Mouse (Mus musculus) hindbrain, embryonic 13.5 days (tissue): ENCODE measurements at regions not wholly inside any gene's neighbourhood (a gene's known extent, or its start where the extent isn't known, plus 50 kb on each side); places are given as distances from the start of the nearest gene placed in this dataset.

Experiments
- ATAC-seq: fragments of 200-750 bp; cut with Nextera tagmentation; 2 replicates; pipeline ENCODE4 v1.8.0; 2017; ENCODE audit warnings: moderate TSS enrichment; ENCODE audit not compliant: low FRiP score
- H3K27ac ChIP-seq: fragments of 300-500 bp; sonication (generic); 2 replicates; pipeline ENCODE4 v1.5.1; 2015; ENCODE audit warnings: inconsistent platforms, mild to moderate bottlenecking, moderate library complexity
- H3K27me3 ChIP-seq: fragments of 300-500 bp; sonication (generic); 2 replicates; pipeline ENCODE4 v1.6.1; 2015; ENCODE audit warnings: mild to moderate bottlenecking, inconsistent platforms
- H3K36me3 ChIP-seq: fragments of 300-500 bp; sonication (generic); 2 replicates; pipeline ENCODE4 v1.6.1; 2015; ENCODE audit warnings: mild to moderate bottlenecking, inconsistent platforms
- H3K4me1 ChIP-seq: fragments of 300-500 bp; sonication (generic); replicated peaks from 2 replicates; pipeline ENCODE4 v1.6.1; 2015; ENCODE audit warnings: inconsistent platforms
- H3K4me2 ChIP-seq: fragments of 300-500 bp; sonication (generic); 2 replicates; pipeline ENCODE4 v1.6.1; 2015; ENCODE audit warnings: inconsistent platforms, mild to moderate bottlenecking, moderate library complexity
- H3K4me3 ChIP-seq: fragments of 300-500 bp; sonication (generic); 2 replicates; pipeline ENCODE4 v1.5.1; 2015; ENCODE audit warnings: mild to moderate bottlenecking, inconsistent platforms
- H3K9ac ChIP-seq: fragments of 300-500 bp; sonication (generic); 2 replicates; pipeline ENCODE4 v1.6.1; 2015; ENCODE audit warnings: mild to moderate bottlenecking, inconsistent platforms
- H3K9me3 ChIP-seq: fragments of 300-500 bp; sonication (generic); 2 replicates; pipeline ENCODE4 v1.6.1; 2016; ENCODE audit warnings: inconsistent platforms
- WGBS: fragments of 180-500 bp; shearing (Covaris S2); methylation state at CpG from one replicate; pipeline ENCODE4 v1.1.7; 2015; 5-methylcytosine and 5-hydroxymethylcytosine counted together

DNA sequence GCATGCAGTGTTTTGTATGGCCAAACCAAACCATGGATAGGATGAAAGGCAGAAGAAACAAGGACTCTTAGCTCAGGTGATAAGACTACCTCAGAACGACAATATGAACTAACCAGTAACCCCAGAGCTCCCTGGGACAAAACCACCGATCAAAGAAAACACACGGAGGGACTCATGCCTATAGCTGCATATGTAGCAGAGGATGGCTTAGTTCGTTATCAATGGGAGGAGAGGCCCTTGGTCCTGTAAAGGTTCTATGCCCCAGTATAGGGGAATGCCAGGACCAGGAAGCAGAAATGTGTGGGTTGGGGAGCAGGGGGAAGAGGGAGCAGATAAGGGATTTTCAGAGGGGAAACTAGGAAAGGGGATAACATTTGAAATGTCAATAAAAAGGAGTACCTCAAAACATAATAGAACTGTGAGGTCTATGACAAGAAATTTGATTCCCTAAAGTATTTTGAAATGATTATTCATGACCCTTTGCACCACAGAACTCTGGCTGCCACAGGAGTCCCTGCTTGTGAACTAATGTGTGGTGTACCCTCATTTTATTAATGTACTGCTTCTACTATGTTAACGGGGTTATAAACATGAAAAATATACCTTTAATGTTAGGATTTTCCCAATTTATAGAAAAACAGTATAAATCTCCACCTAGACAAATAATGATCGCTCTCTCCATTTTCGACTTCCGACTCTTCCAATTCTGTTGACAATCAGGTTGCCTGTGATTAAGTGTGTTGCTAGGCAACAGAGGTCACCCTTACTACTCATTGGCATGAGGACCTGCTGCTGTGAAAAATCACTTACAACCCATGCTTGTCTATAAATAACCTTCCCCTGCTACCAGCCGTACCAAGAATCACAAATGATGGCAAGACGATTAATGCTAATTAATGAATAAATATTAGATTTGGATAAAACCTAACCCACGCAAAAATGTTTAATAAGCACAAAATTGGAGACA lies 833.0 kb downstream of the Rfpl4b start:
- no peaks in the 10 kb centered on the region for H3K9me3 ChIP-seq
- H3K4me3 ChIP-seq, result no peak overlapping the region
- peak; percentile 66; the same call in 1 of the 2 replicates for ATAC-seq
- 0 out of 2 replicates have a peak overlapping the region, but pooled peaks have one; percentile 19 for H3K4me2 ChIP-seq
- no peak overlapping the region for H3K27ac ChIP-seq
- H3K36me3 ChIP-seq, result no peaks in the 10 kb centered on the region
- H3K4me1 ChIP-seq, result peaks cover 5% of the 10 kb centered on the region; the same call in 1 of the 2 replicates
- no peaks in the 10 kb centered on the region for H3K27me3 ChIP-seq
- WGBS, result 44% methylated on average over 11 of the region's 11 CpGs
- H3K9ac ChIP-seq, result no peak overlapping the region

DNA sequence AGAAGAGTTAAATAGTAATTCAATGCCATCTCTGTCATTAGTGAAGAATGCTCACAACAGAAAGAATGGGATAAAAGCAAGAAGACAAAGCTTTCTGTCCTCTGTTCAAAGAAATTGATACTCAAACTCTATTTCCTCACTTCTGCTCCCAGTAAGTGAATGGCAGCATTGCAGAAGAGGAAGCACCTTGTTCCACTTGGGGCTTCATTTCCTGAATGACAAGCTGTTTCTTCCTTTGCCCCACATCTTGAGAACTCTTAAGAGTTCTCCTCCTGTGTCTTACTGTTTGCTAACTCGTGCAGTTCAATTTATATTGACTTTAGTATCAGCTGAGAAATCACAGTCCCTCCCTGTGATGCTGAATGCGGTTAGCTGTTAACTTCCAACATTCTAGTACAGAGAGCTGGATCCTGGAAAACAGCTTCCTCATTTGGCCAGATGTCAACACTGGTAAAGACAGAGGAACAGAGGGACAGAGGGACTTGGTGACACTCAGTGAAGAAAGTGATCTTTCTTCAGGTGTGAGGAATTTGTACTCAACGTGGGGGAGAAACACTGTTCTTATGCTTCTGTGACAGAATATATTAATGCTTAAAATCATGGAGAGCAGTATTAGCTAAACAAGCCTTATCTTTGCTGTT lies 840.3 kb upstream of the Marcks start:
- Histone ChIP-seq H3K4me3 (no peak overlapping the region), H3K36me3 (no peaks in the 10 kb centered on the region), H3K9me3 (no peaks in the 10 kb centered on the region), H3K4me1 (no peaks in the 10 kb centered on the region), H3K9ac (no peak overlapping the region), H3K27me3 (no peaks in the 10 kb centered on the region), H3K4me2 (no peak overlapping the region), H3K27ac (no peak overlapping the region)
- no peak for ATAC-seq
- 76% methylated on average over 3 of the region's 3 CpGs for WGBS

DNA sequence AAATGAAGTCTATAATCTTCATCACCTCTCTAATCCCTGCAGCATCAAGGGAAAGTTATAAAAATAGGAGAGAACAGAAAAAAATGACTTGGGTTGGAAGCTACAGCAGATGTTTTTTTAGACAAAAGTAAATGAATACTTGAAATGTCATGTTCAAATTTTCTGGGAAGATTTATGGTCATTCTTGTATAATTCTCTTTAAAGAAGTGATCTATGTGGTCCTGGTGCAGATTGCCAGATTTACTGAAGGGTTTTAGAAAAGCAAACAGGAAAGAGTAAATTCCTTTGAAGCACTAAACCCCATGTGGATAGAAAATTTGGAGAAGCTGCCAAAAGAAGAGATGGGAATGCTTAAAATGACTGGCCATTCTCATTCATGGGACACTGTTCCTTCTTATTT lies 821.3 kb upstream of the Marcks start:
- H3K4me1 ChIP-seq, result no peaks in the 10 kb centered on the region
- no peak overlapping the region for H3K27ac ChIP-seq
- no peaks in the 10 kb centered on the region for H3K36me3 ChIP-seq
- no peak overlapping the region for H3K9ac ChIP-seq
- no peaks in the 10 kb centered on the region for H3K9me3 ChIP-seq
- H3K27me3 ChIP-seq, result no peaks in the 10 kb centered on the region
- H3K4me3 ChIP-seq, result no peak overlapping the region
- no peak for ATAC-seq
- H3K4me2 ChIP-seq, result no peak overlapping the region

DNA sequence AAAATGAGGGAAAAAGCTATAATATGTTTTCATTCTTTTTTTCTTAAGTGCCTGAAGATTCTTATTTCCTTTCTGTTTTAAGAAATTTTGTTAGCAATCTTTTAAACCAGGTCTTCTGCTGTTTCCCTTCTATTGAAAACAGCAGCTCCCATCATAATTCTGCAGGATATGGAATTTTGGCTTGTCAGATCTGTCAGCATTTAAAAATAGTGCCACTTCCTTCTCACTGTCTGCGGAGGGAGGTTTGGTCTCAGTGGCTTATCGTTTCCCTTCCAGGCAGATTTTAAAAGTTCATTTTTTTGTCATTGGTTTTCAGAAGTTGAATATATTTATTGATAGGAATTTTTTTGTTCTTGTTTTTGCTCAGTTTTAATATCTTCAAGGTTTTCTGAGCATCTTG lies 776.1 kb upstream of the Marcks start:
- no peaks in the 10 kb centered on the region for H3K4me1 ChIP-seq
- H3K4me2 ChIP-seq, result no peak overlapping the region
- H3K9ac ChIP-seq, result no peak overlapping the region
- no peak for ATAC-seq
- no peak overlapping the region for H3K27ac ChIP-seq
- no peak overlapping the region for H3K4me3 ChIP-seq
- H3K9me3 ChIP-seq, result no peaks in the 10 kb centered on the region
- H3K36me3 ChIP-seq, result no peaks in the 10 kb centered on the region
- no peaks in the 10 kb centered on the region for H3K27me3 ChIP-seq
- WGBS, result 92% methylated on average over 2 of the region's 2 CpGs

DNA sequence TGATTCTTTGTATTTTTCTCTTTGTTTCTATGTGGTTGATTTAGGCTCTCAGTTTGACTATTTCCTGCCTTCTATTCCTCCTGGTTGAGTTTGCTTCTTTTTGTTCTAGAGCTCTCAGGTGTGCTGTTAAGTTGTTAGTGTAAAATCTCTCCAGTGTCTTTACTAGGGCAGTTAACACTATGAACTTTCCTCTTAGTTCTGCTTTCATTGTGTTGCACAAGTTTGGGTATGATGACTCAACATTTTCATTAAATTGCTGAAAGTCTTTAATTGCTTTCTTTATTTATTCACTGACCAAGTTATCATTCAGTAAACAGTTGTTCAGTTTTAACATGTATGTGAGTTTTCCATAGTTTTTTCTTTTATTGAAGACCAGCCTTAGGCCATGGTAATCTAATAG lies 772.9 kb upstream of the Marcks start:
- no peaks in the 10 kb centered on the region for H3K36me3 ChIP-seq
- H3K4me1 ChIP-seq, result no peaks in the 10 kb centered on the region
- no peak overlapping the region for H3K27ac ChIP-seq
- no peak for ATAC-seq
- no peak overlapping the region for H3K4me2 ChIP-seq
- no peaks in the 10 kb centered on the region for H3K27me3 ChIP-seq
- no peak overlapping the region for H3K4me3 ChIP-seq
- H3K9ac ChIP-seq, result no peak overlapping the region
- no peaks in the 10 kb centered on the region; the same call in 1 of the 2 replicates for H3K9me3 ChIP-seq

DNA sequence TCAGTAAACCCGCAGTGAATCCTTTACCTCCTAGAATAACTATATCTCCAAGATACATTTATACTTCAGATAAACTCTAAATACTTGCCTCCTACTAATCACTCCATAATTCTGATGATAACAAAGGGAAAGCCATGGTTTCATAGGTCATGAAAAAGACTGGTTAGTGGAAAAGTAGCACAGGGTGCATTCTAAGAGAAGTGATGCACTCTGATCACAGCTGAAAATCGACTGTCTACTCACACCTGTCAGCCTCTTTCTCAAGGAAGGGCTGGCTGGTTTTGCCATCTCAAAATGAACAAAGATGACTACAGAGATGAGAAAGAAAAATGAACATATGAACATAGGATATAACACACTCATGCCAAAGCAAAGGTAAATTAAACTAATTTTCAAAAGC lies 769.6 kb upstream of the Marcks start:
- no peak for ATAC-seq
- WGBS, result 78% methylated on average over 2 of the region's 2 CpGs

DNA sequence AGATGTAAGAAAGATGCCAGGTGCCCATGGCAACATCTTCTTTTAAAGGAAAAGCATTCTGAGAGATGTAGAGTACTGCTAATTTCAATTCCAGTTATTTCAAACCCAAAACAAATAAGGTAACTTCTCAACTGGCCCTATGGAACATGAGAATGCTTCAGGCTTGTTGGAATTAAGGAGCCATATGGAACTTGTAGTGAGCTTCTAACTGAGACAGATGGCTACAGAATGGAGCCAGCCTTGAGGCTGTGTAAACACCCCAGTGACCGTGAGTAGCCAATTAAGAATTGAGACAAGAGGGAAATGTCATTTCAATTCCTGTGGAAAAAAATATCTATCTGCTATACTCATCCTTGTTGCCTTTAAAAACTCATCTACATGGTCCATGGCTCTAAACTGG lies 769.0 kb upstream of the Marcks start:
- H3K27ac ChIP-seq, result no peak overlapping the region
- H3K4me1 ChIP-seq, result no peaks in the 10 kb centered on the region
- no peak overlapping the region for H3K4me2 ChIP-seq
- H3K9me3 ChIP-seq, result no peaks in the 10 kb centered on the region; the same call in 1 of the 2 replicates
- 19% methylated on average over 1 of the region's 1 CpGs for WGBS
- H3K4me3 ChIP-seq, result no peak overlapping the region
- H3K9ac ChIP-seq, result no peak overlapping the region
- H3K27me3 ChIP-seq, result no peaks in the 10 kb centered on the region
- ATAC-seq, result peak; percentile 63; the same call in 1 of the 2 replicates
- H3K36me3 ChIP-seq, result no peaks in the 10 kb centered on the region

More for the DNA sequence above, 769.6 kb upstream of the Marcks start:
- H3K27me3 ChIP-seq, result no peaks in the 10 kb centered on the region
- H3K4me2 ChIP-seq, result no peak overlapping the region
- no peak overlapping the region for H3K9ac ChIP-seq
- H3K4me1 ChIP-seq, result no peaks in the 10 kb centered on the region
- H3K9me3 ChIP-seq, result no peaks in the 10 kb centered on the region; the same call in 1 of the 2 replicates
- no peaks in the 10 kb centered on the region for H3K36me3 ChIP-seq
- H3K4me3 ChIP-seq, result no peak overlapping the region
- no peak overlapping the region for H3K27ac ChIP-seq

DNA sequence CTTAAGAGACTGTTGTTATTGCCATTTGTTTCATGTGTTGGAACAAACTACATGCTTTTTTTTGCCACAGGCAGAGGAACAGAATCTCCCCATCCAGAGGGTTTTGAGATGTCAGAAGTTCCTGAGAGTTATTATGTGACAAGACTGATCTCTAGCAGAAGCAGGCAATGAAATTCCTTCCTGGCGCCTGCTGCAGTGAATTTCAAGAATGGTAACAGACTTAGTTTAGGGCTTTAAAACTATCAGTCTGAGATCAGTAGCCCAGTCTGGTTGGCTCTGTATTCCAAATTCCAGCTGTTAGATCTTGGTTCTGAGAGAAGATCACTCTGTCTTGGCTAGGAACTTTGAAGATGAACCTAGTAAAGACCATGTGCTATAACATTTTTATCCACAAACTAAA lies 749.2 kb upstream of the Marcks start:
- Histone ChIP-seq H3K27me3 (no peaks in the 10 kb centered on the region), H3K9me3 (no peaks in the 10 kb centered on the region), H3K36me3 (no peaks in the 10 kb centered on the region), H3K4me3 (no peak overlapping the region), H3K4me2 (no peak overlapping the region), H3K4me1 (no peaks in the 10 kb centered on the region), H3K27ac (no peak overlapping the region), H3K9ac (no peak overlapping the region)
- no peak for ATAC-seq
- 90% methylated on average over 1 of the region's 1 CpGs for WGBS

DNA sequence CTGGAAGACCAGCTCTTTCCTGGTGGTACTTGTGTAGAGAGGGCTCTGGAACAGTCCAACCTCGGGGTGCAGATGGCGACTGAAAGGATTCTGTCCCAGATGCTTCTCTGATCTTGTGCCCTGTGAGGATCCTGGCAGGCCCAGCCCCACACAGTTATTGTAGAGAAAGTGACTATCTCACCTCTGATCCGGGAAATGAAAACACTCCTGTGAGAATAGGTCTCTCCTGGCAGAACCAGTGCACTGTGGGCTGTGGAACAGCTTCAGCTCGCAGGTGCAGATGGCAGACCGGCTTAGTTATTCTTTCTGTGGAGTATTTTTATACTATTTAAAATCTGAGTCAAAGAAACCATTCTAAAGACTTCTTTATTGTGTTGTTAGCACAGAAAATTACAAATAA lies 742.1 kb upstream of the Marcks start:
- 90% methylated on average over 5 of the region's 5 CpGs for WGBS
- ATAC-seq, result no peak

DNA sequence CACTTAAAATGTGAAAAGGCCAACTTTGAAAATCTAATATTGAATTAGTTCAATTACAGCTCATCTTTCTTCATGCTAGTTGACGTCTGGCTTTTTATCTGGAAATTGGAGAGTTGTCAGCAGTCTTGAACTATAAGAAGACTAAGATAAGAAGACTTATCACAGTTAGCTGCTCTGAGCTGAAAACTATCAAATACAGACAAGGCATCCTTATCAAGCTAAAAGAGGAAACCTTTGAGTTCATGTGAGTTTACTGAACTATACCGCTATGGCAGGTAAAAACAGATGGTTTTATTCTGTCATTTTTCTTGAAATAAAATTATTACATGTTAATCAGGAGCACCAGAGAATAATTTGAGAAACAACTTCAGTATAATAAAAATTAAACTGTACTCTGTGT lies 735.2 kb upstream of the Marcks start:
- H3K4me2 ChIP-seq, result no peak overlapping the region
- H3K9ac ChIP-seq, result no peak overlapping the region
- ATAC-seq, result no peak
- no peak overlapping the region for H3K4me3 ChIP-seq
- no peaks in the 10 kb centered on the region for H3K4me1 ChIP-seq
- H3K9me3 ChIP-seq, result no peaks in the 10 kb centered on the region
- H3K36me3 ChIP-seq, result no peaks in the 10 kb centered on the region
- 92% methylated on average over 2 of the region's 2 CpGs for WGBS
- H3K27me3 ChIP-seq, result no peaks in the 10 kb centered on the region
- no peak overlapping the region for H3K27ac ChIP-seq

More for the DNA sequence above, 742.1 kb upstream of the Marcks start:
- no peaks in the 10 kb centered on the region for H3K27me3 ChIP-seq
- H3K4me3 ChIP-seq, result no peak overlapping the region
- no peak overlapping the region for H3K9ac ChIP-seq
- H3K36me3 ChIP-seq, result no peaks in the 10 kb centered on the region
- no peak overlapping the region for H3K27ac ChIP-seq
- no peaks in the 10 kb centered on the region for H3K4me1 ChIP-seq
- no peak overlapping the region for H3K4me2 ChIP-seq
- H3K9me3 ChIP-seq, result no peaks in the 10 kb centered on the region

DNA sequence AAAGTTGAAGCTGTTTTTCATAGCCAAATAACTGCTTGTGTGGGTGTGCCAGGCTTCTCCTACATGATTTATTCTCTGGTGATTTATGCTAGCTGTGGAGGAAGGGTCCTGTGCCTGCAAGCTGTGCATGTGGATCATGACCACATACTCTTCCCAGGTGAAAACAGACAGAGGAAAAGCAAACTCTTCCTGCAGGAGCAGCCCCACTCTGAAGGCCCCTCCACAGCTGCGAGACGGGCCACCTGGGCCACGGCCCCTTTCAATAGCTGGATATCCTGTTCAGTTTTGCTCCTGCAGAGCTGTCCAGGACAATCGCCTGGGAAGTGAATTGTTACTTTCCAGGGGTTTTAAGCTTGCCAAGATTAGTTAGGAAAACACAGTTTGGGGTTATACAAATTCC lies 722.3 kb upstream of the Marcks start:
- no peak overlapping the region for H3K27ac ChIP-seq
- no peaks in the 10 kb centered on the region for H3K27me3 ChIP-seq
- H3K4me2 ChIP-seq, result no peak overlapping the region
- H3K36me3 ChIP-seq, result no peaks in the 10 kb centered on the region
- H3K4me3 ChIP-seq, result no peak overlapping the region
- H3K4me1 ChIP-seq, result no peaks in the 10 kb centered on the region
- WGBS, result 67% methylated on average over 4 of the region's 4 CpGs
- H3K9me3 ChIP-seq, result no peaks in the 10 kb centered on the region
- ATAC-seq, result no peak
- H3K9ac ChIP-seq, result no peak overlapping the region

DNA sequence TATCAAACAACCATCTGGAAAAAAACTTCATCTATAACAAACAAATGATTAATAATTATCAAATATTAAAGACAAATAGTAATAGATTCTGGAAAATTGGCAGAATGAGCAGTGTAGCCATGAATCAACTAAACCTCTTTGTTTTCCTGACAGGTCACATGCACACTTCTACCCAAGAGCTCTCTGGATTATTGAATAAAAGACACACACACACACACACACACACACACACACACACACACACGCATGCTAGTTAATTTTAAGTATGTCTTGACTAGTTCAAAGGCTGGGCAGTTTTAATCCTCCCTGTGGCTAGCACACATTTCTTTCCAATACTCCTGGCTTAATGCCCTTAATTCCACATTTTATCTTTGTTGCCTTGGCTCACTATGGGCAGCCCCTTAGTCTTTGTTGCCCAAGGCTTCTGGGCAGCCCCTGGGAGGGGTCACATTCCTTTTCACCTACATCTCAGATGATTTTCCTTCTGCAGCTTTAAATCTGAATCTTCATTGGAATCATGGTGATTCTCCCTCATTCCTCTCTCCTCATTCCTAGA lies 710.6 kb upstream of the Marcks start:
- Histone ChIP-seq H3K4me3 (no peak overlapping the region), H3K27me3 (no peaks in the 10 kb centered on the region), H3K27ac (no peak overlapping the region), H3K9ac (no peak overlapping the region), H3K36me3 (no peaks in the 10 kb centered on the region), H3K9me3 (no peaks in the 10 kb centered on the region; the same call in 1 of the 2 replicates), H3K4me1 (no peaks in the 10 kb centered on the region), H3K4me2 (no peak overlapping the region)
- no peak for ATAC-seq
- WGBS, result 93% methylated on average over 1 of the region's 1 CpGs
